Mouse (Mus musculus): ENCODE results near the gene H2-DMb2.

DNA sequence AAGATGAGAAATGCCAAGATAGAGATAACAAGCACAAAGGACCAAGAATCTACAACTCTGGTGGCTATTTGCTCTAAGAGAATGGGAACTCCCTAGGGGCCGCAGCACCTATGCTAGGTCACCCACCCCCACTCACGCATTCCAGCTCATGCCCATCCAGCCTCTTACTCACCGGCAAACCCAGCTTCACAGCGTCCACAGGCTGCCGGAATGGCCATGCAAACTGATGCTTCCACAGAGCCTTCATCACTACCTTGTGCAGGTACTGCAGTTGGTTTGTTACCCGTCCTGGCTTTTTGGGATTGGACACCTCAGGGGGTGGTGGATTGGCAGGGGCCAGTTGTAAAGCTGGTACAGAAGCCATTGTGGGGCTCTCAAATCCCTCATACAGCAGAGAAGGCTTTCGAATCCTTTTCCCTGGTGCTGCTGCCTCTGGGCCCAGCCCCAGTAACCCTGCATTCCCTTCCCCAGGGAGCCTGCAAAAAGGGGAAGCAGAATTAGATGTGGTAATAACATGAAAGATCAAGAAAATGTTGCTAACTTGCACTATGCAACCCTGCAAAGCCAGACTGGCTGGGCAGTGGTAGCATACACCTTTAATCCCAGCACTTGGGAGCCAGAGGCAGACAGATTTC is 26.3 kb upstream of the H2-DMb2 start:
- no peak for TF ChIP-seq CTCF (IDR thresholded peaks at IDR 0.05; ENCODE audit: low read depth, low read length)
- no peak for TF ChIP-seq POLR2A (IDR thresholded peaks at IDR 0.05; ENCODE audit: borderline replicate concordance, low read depth, low read length)

Data from bone marrow macrophage, adult 2 months (primary cell).